Mouse (Mus musculus) bone marrow macrophage, adult 2 months (primary cell): ENCODE measurements around the gene Bcar1.

ENCODE experiments used
- CTCF ChIP-seq: IDR thresholded peaks from 2 replicates; pipeline ENCODE4 v1.5.1; 2012; ENCODE audit warnings: low read depth, mild to moderate bottlenecking, low read length, moderate library complexity
- POLR2A ChIP-seq: IDR thresholded peaks from 2 replicates; pipeline ENCODE4 v1.6.1; 2012; ENCODE audit warnings: mild to moderate bottlenecking, low read depth, low read length, borderline replicate concordance

- no peak for TF ChIP-seq POLR2A
- TF ChIP-seq CTCF, result no peak
These were observed 56.7 kb downstream of the Bcar1 start for GRCm38 (mm10) chr8:111686881-111687280.
